Mouse (Mus musculus) heart, postnatal 0 days (tissue): Measurements from ENCODE around the gene C530025M09Rik.

Experiments used
- CTCF ChIP-seq: IDR thresholded peaks from 2 replicates; pipeline ENCODE4 v1.5.1; 2016; ENCODE audit warnings: antibody characterized with exemption, control low read depth, low read depth
- EP300 ChIP-seq: IDR thresholded peaks from 2 replicates; pipeline ENCODE4 v1.6.1; 2016; ENCODE audit warnings: antibody characterized with exemption, low read depth

DNA sequence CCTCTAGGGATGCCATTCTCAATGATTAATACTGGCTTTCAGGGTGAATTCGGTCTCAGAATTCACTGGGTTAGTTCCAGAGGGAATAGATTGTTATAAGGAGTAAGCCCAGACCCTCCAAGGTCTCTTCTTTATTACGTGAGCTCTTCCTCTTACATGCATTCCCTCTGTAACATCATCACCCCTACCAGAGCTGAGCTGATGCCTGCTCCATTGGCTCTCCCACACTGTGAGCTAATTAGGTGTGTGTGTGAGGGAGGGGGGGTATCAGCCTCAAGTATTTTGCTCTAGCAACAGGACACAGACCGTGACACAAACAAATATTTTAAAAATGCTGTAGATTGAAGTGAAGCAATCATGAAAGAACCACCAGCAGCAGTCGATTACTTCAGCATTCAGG, 17.8 kb upstream of the C530025M09Rik start:
- TF ChIP-seq CTCF (no peak), EP300 (no peak)
